Mouse (Mus musculus) erythroid progenitor cell, adult 5-6 weeks (primary cell): ENCODE data around the gene Iqsec1. TPM values are rescaled to one million over a fixed set of nuclear protein-coding genes. Genes with fewer than 3 reads are reported as not detected.

Source experiments
- ATAC-seq: replicated peaks from 2 replicates; pipeline ENCODE4 v1.8.0; 2016; ENCODE audit warnings: moderate number of reproducible peaks, mild to moderate bottlenecking, moderate TSS enrichment, inconsistent platforms; ENCODE audit not compliant: poor library complexity, low FRiP score, severe bottlenecking
- total RNA-seq, 2 experiments: library from RNA; stranded (forward) in 1 of 2; stranded (reverse) in 1 of 2; fragments of 150-400 nt in 1 of 2; fragments of 186-747, 209-891 nt in 1 of 2; gene quantifications; 2 replicates each; pipeline versions ENCODE4 v1.2.3 to v1.2.4; 2015 to 2017; ENCODE audit warnings: low replicate concordance in 2 of 2

The Iqsec1 gene
- total RNA-seq, 2 experiments from 2014 or later: 41.4 to 88.0 TPM

- no peak for ATAC-seq
These were observed 191.4 kb downstream of the Iqsec1 start for GRCm38 (mm10) chr6:90796902-90797596.

GRCm38 (mm10) chr6:90790901-90791300 is 197.6 kb downstream of the Iqsec1 start:
- no peak for ATAC-seq

GRCm38 (mm10) chr6:90789520-90789919 is 199.0 kb downstream of the Iqsec1 start:
- no peak for ATAC-seq

- ATAC-seq: no peak
These were observed 200.9 kb downstream of the Iqsec1 start for GRCm38 (mm10) chr6:90787587-90787986.

- no peak for ATAC-seq
These were observed 201.4 kb downstream of the Iqsec1 start for GRCm38 (mm10) chr6:90787036-90787435.

- ATAC-seq: no peak
These were observed 201.9 kb downstream of the Iqsec1 start for GRCm38 (mm10) chr6:90786589-90786988.

GRCm38 (mm10) chr6:90783945-90784344 is 204.5 kb downstream of the Iqsec1 start:
- ATAC-seq: no peak

GRCm38 (mm10) chr6:90783176-90783575 is 205.3 kb downstream of the Iqsec1 start:
- ATAC-seq: no peak

- no peak for ATAC-seq
These were observed 206.3 kb downstream of the Iqsec1 start for GRCm38 (mm10) chr6:90781921-90782770.

GRCm38 (mm10) chr6:90780532-90780931 is 208.0 kb downstream of the Iqsec1 start:
- ATAC-seq: no peak

- ATAC-seq: no peak
These were observed 209.6 kb downstream of the Iqsec1 start for GRCm38 (mm10) chr6:90778841-90779240.

- ATAC-seq: no peak
These were observed 211.2 kb downstream of the Iqsec1 start for GRCm38 (mm10) chr6:90777302-90777701.

GRCm38 (mm10) chr6:90775606-90776005 is 212.9 kb downstream of the Iqsec1 start:
- no peak for ATAC-seq

GRCm38 (mm10) chr6:90773811-90774233 is 214.7 kb downstream of the Iqsec1 start:
- no peak for ATAC-seq

- no peak for ATAC-seq
These were observed 216.4 kb downstream of the Iqsec1 start for GRCm38 (mm10) chr6:90772120-90772519.

- no peak for ATAC-seq
These were observed 220.0 kb downstream of the Iqsec1 start for GRCm38 (mm10) chr6:90768526-90768925.

GRCm38 (mm10) chr6:90767874-90768273 is 220.6 kb downstream of the Iqsec1 start:
- no peak for ATAC-seq

- ATAC-seq: no peak
These were observed 223.7 kb downstream of the Iqsec1 start for GRCm38 (mm10) chr6:90764753-90765152.

- ATAC-seq: no peak
These were observed 224.4 kb downstream of the Iqsec1 start for GRCm38 (mm10) chr6:90763959-90764591.

GRCm38 (mm10) chr6:90763295-90763694 is 225.2 kb downstream of the Iqsec1 start:
- no peak for ATAC-seq
